In genomic region chr5:24729797-24730487, GRCm38 (mm10) we compare ENCODE assay signal across 9 mouse cellular contexts. TPM values are rescaled to one million over a fixed set of nuclear protein-coding genes. Genes with fewer than 3 reads are reported as not detected.
DNase-seq lines count a peak whose midpoint lies in the region; ATAC-seq and TF ChIP-seq lines count a peak whose summit lies in the region.
"Had no signal": no experiment of that assay in that cellular context is flagged by ENCODE, and none has a peak within 500 bp of the region (broad histone marks: within the 10 kb centered on the region; RNA-seq: fewer than 3 reads in every experiment).

No protein-coding gene starts in this region.

- WGBS in heart, embryonic 10.5 days, result 2% methylated on average over 49 of the region's 49 CpGs
- WGBS in hindbrain, embryonic 12.5 days, result 2% methylated on average over 45 of the region's 49 CpGs
- WGBS in midbrain, embryonic 12.5 days, result 1% methylated on average over 46 of the region's 49 CpGs

- H3K36me3 ChIP-seq in heart, embryonic 10.5 days, result no peaks in the 10 kb centered on the region
- no peaks in the 10 kb centered on the region for H3K36me3 ChIP-seq in hindbrain, embryonic 12.5 days
- no peaks in the 10 kb centered on the region for H3K36me3 ChIP-seq in midbrain, embryonic 12.5 days

- TF ChIP-seq POLR2A in bone marrow macrophage, adult 2 months (IDR thresholded peaks at IDR 0.05; ENCODE audit: borderline replicate concordance, low read depth, low read length), result no peak

- 0 out of 2 replicates have a peak, but pooled peaks have one; percentile 9 for ATAC-seq in hindbrain, embryonic 12.5 days (ENCODE audit: low FRiP score)
- ATAC-seq in midbrain, embryonic 12.5 days (ENCODE audit: low FRiP score, low read depth), result no peak; the same call in 1 of the 2 replicates

- DNase-seq in heart, embryonic 10.5 days (ENCODE audit: low spot score), result no peak
- DNase-seq in heart, adult 18-20 months, result no peak
- no peak for DNase-seq in MN1 (ENCODE audit: low spot score)
- no peak for DNase-seq in layer of hippocampus, adult 18-20 months (ENCODE audit: low spot score in 2 of 2)
- DNase-seq in cerebellum, postnatal 25 days, result no peak

- peaks cover 6% of the 10 kb centered on the region; the same call in 1 of the 2 replicates for H3K27me3 ChIP-seq in heart, embryonic 10.5 days (ENCODE audit: insufficient read depth, poor library complexity, severe bottlenecking)
- H3K27me3 ChIP-seq in hindbrain, embryonic 12.5 days, result peaks cover 41% of the 10 kb centered on the region
- H3K27me3 ChIP-seq in midbrain, embryonic 12.5 days, result peaks cover 45% of the 10 kb centered on the region

- H3K4me2 ChIP-seq in hindbrain, embryonic 12.5 days (replicated peaks), result peak overlapping the region; percentile 62
- peak overlapping the region; percentile 55 for H3K4me2 ChIP-seq in midbrain, embryonic 12.5 days (replicated peaks)

- peak overlapping the region; percentile 62 for H3K9ac ChIP-seq in hindbrain, embryonic 12.5 days
- H3K9ac ChIP-seq in midbrain, embryonic 12.5 days (replicated peaks), result peak overlapping the region; percentile 39; the same call in 1 of the 2 replicates

- peaks cover 67% of the 10 kb centered on the region for H3K4me1 ChIP-seq in heart, embryonic 10.5 days
- peaks cover 2% of the 10 kb centered on the region; the same call in 1 of the 2 replicates for H3K4me1 ChIP-seq in bone marrow macrophage, adult 2 months (ENCODE audit: control insufficient read depth, insufficient read depth, low read length)
- peaks cover 40% of the 10 kb centered on the region for H3K4me1 ChIP-seq in hindbrain, embryonic 12.5 days
- peaks cover 26% of the 10 kb centered on the region for H3K4me1 ChIP-seq in midbrain, embryonic 12.5 days

- no peak for TF ChIP-seq CTCF in bone marrow macrophage, adult 2 months (IDR thresholded peaks at IDR 0.05; ENCODE audit: low read depth, low read length)

- peak overlapping the region; percentile 91 for H3K27ac ChIP-seq in heart, embryonic 10.5 days
- no peak overlapping the region for H3K27ac ChIP-seq in bone marrow macrophage, adult 2 months (ENCODE audit: insufficient read depth, low read depth, low read length)
- H3K27ac ChIP-seq in hindbrain, embryonic 12.5 days, result no peak overlapping the region
- no peak overlapping the region for H3K27ac ChIP-seq in midbrain, embryonic 12.5 days (replicated peaks)

- peak overlapping the region; percentile 78 for H3K4me3 ChIP-seq in heart, embryonic 10.5 days
- H3K4me3 ChIP-seq in bone marrow macrophage, adult 2 months (ENCODE audit: insufficient read depth, low read length), result peak overlapping the region; percentile 33
- peak overlapping the region; percentile 47 for H3K4me3 ChIP-seq in hindbrain, embryonic 12.5 days
- H3K4me3 ChIP-seq in midbrain, embryonic 12.5 days, result peak overlapping the region; percentile 43

- no peaks in the 10 kb centered on the region for H3K9me3 ChIP-seq in heart, embryonic 10.5 days
- no peaks in the 10 kb centered on the region for H3K9me3 ChIP-seq in hindbrain, embryonic 12.5 days (replicated peaks)
- no peaks in the 10 kb centered on the region for H3K9me3 ChIP-seq in midbrain, embryonic 12.5 days

RNA-seq across cellular contexts. Expression of gene Wdr86, which starts 0.6 kb away (rescaled TPM):
- polyA plus RNA-seq in heart, embryonic 10.5 days (2016; fragmentation: Nextera tagmentation; extraction: Ambion mirVana), result 14.0 and 29.3 TPM in 2 replicates
- total RNA-seq in heart, adult 18-20 months (2021), result under 1 TPM; 0.39 to 0.52 TPM
- not detected in 2 replicates for polyA plus RNA-seq in bone marrow macrophage, adult 2 months (2012; ENCODE audit: insufficient read depth, insufficient read length, missing spikeins)
- polyA plus RNA-seq in hindbrain, embryonic 12.5 days (2016; fragmentation: Nextera tagmentation; extraction: Ambion mirVana), result 17.7 and 21.0 TPM in 2 replicates
- 8.1 and 11.7 TPM in 2 replicates for polyA plus RNA-seq in midbrain, embryonic 12.5 days (2016; fragmentation: Nextera tagmentation; extraction: Ambion mirVana)
- under 1 TPM; 0.33 to 0.62 TPM for total RNA-seq in layer of hippocampus, adult 18-20 months (2021)
- polyA plus RNA-seq: C2C12 had no signal

RNA-seq across cellular contexts. Expression of gene Crygn, which starts 27.9 kb away (rescaled TPM):
- polyA plus RNA-seq in heart, embryonic 10.5 days (2016; fragmentation: Nextera tagmentation; extraction: Ambion mirVana), result 2.7 and 4.1 TPM in 2 replicates
- not detected for total RNA-seq in heart, adult 18-20 months (2021)
- not detected in 2 replicates for polyA plus RNA-seq in bone marrow macrophage, adult 2 months (2012; ENCODE audit: insufficient read depth, insufficient read length, missing spikeins)
- 4.7 TPM in 1 of 2 replicates, not detected in the other for polyA plus RNA-seq in hindbrain, embryonic 12.5 days (2016; fragmentation: Nextera tagmentation; extraction: Ambion mirVana)
- polyA plus RNA-seq in midbrain, embryonic 12.5 days (2016; fragmentation: Nextera tagmentation; extraction: Ambion mirVana), result not detected in 2 replicates
- total RNA-seq in layer of hippocampus, adult 18-20 months (2021), result 1 to 10 TPM; 1.0 to 1.5 TPM
- polyA plus RNA-seq: C2C12 had no signal

RNA-seq across cellular contexts. Expression of gene Nub1, which starts 44.6 kb away (rescaled TPM):
- 27.1 and 27.4 TPM in 2 replicates for polyA plus RNA-seq in heart, embryonic 10.5 days (2016; fragmentation: Nextera tagmentation; extraction: Ambion mirVana)
- 10 to 100 TPM; 35.4 to 41.2 TPM for total RNA-seq in heart, adult 18-20 months (2021)
- 65.2 and 67.4 TPM in 2 replicates for polyA plus RNA-seq in bone marrow macrophage, adult 2 months (2012; ENCODE audit: insufficient read depth, insufficient read length, missing spikeins)
- polyA plus RNA-seq in hindbrain, embryonic 12.5 days (2016; fragmentation: Nextera tagmentation; extraction: Ambion mirVana), result 40.3 and 42.3 TPM in 2 replicates
- polyA plus RNA-seq in midbrain, embryonic 12.5 days (2016; fragmentation: Nextera tagmentation; extraction: Ambion mirVana), result 37.3 and 37.6 TPM in 2 replicates
- 10 to 100 TPM; 76.0 to 78.0 TPM for total RNA-seq in layer of hippocampus, adult 18-20 months (2021)
